Mouse (Mus musculus) intestine, embryonic 14.5 days (tissue): ENCODE data around the gene Ntng1. TPM values are rescaled to one million over a fixed set of nuclear protein-coding genes. Genes with fewer than 3 reads are reported as not detected.
A peak's percentile ranks its signal among the peaks of the same experiment; 100 is the strongest.

ENCODE experiments used
- ATAC-seq: fragments of 200-750 bp; cut with Nextera tagmentation; replicated peaks from 2 replicates; pipeline ENCODE4 v1.8.0; 2017; ENCODE audit warnings: low read depth, moderate number of reproducible peaks, moderate TSS enrichment, moderate library complexity; ENCODE audit not compliant: low FRiP score, low TSS enrichment
- DNase-seq: peaks from one replicate; pipeline ENCODE4 v3.0.0-alpha.2; 2018; ENCODE audit warnings: low spot score
- H3K27ac ChIP-seq: fragments of 300-500 bp; sonication (generic); 2 replicates; pipeline ENCODE4 v1.5.1; 2014; ENCODE audit warnings: low read depth, mild to moderate bottlenecking, control low read depth
- H3K27me3 ChIP-seq: fragments of 300-500 bp; sonication (generic); replicated peaks from 2 replicates; pipeline ENCODE4 v1.6.1; 2014; ENCODE audit warnings: low read length, control low read depth; ENCODE audit not compliant: control insufficient read depth, insufficient read depth
- H3K36me3 ChIP-seq: fragments of 300-500 bp; sonication (generic); 2 replicates; pipeline ENCODE4 v1.6.1; 2014; ENCODE audit warnings: low read length, control low read depth; ENCODE audit not compliant: control insufficient read depth, insufficient read depth
- H3K4me1 ChIP-seq: fragments of 300-500 bp; sonication (generic); replicated peaks from 2 replicates; pipeline ENCODE4 v1.6.1; 2014; ENCODE audit warnings: low read length, control low read depth, mixed read lengths; ENCODE audit not compliant: control insufficient read depth, insufficient read depth
- H3K4me2 ChIP-seq: fragments of 300-500 bp; sonication (generic); 2 replicates; pipeline ENCODE4 v1.6.1; 2014; ENCODE audit warnings: low read length
- H3K4me3 ChIP-seq: fragments of 300-500 bp; sonication (generic); 2 replicates; pipeline ENCODE4 v1.5.1; 2014; ENCODE audit warnings: low read depth, low read length, control low read depth, mixed read lengths
- H3K9ac ChIP-seq: fragments of 300-500 bp; sonication (generic); 2 replicates; pipeline ENCODE4 v1.6.1; 2014; ENCODE audit warnings: mild to moderate bottlenecking, low read length
- H3K9me3 ChIP-seq: fragments of 300-500 bp; sonication (generic); 2 replicates; pipeline ENCODE4 v1.6.1; 2016; ENCODE audit warnings: low read length, control low read depth; ENCODE audit not compliant: control insufficient read depth
- WGBS: fragments of 180-500 bp; shearing (Covaris S2); extraction: QIAGEN DNeasy Blood & Tissue Kit; methylation state at CpG from one replicate; pipeline ENCODE4 v1.1.7; 2014; 5-methylcytosine and 5-hydroxymethylcytosine counted together
- polyA plus RNA-seq: library from polyadenylated mRNA; unstranded; fragments of >200 nt; fragmentation: Nextera tagmentation; extraction: Ambion mirVana; gene quantifications from 2 replicates; pipeline ENCODE4 v1.2.1, GENCODE M21; 2014

The Ntng1 gene
- polyA plus RNA-seq: 3.0 and 4.5 TPM in 2 replicates

GRCm38 (mm10) chr3:110143206-110144061 is at the start of gene Ntng1:
Gene Ntng1, minus strand, starts transcription at chr3:110144011.
- H3K27ac ChIP-seq: no peak within 1 kb of the TSS
- H3K36me3 ChIP-seq: no peaks in the 10 kb centered on the region
- peak within 1 kb of the TSS; percentile 99 for H3K4me2 ChIP-seq
- H3K9ac ChIP-seq: peak within 1 kb of the TSS; percentile 42
- no peaks in the 10 kb centered on the region for H3K4me1 ChIP-seq
- ATAC-seq: peak; percentile 51; the same call in 1 of the 2 replicates
- 0 out of 2 replicates have a peak, but pooled peaks cover 10% of the 10 kb centered on the region for H3K27me3 ChIP-seq
- peak within 1 kb of the TSS; percentile 60 for H3K4me3 ChIP-seq
- peak; percentile 76 for DNase-seq
- 1% methylated on average over 52 of the region's 52 CpGs for WGBS
- H3K9me3 ChIP-seq: no peaks in the 10 kb centered on the region

- WGBS: 87% methylated on average over 5 of the region's 5 CpGs
- no peaks in the 10 kb centered on the region for H3K27me3 ChIP-seq
- no peak overlapping the region for H3K4me3 ChIP-seq
- no peaks in the 10 kb centered on the region for H3K36me3 ChIP-seq
- DNase-seq (no peak), ATAC-seq (no peak)
- no peaks in the 10 kb centered on the region for H3K4me1 ChIP-seq
- H3K9ac ChIP-seq: no peak overlapping the region
- no peak overlapping the region for H3K4me2 ChIP-seq
- no peak overlapping the region for H3K27ac ChIP-seq
- H3K9me3 ChIP-seq: no peaks in the 10 kb centered on the region
Measured at GRCm38 (mm10) chr3:110187401-110187948, 43.7 kb upstream of the Ntng1 start.

- ATAC-seq (no peak), DNase-seq (no peak)
- Histone ChIP-seq H3K4me1 (no peaks in the 10 kb centered on the region), H3K4me2 (no peak overlapping the region), H3K27ac (no peak overlapping the region), H3K36me3 (no peaks in the 10 kb centered on the region), H3K4me3 (no peak overlapping the region), H3K9ac (no peak overlapping the region), H3K27me3 (0 out of 2 replicates have a peak, but pooled peaks cover 8% of the 10 kb centered on the region), H3K9me3 (no peaks in the 10 kb centered on the region)
- 69% methylated on average over 7 of the region's 7 CpGs for WGBS
Measured at GRCm38 (mm10) chr3:110149089-110149488, 5.3 kb upstream of the Ntng1 start.

- Histone ChIP-seq H3K9ac (no peak overlapping the region), H3K27me3 (0 out of 2 replicates have a peak, but pooled peaks cover 10% of the 10 kb centered on the region), H3K4me1 (no peaks in the 10 kb centered on the region), H3K27ac (no peak overlapping the region), H3K36me3 (no peaks in the 10 kb centered on the region), H3K4me3 (no peak overlapping the region), H3K4me2 (no peak overlapping the region; the same call in 1 of the 2 replicates), H3K9me3 (no peaks in the 10 kb centered on the region)
- WGBS: 51% methylated on average over 6 of the region's 6 CpGs
- DNase-seq: no peak
- no peak for ATAC-seq
Measured at GRCm38 (mm10) chr3:110144301-110145055, 667 bp upstream of the Ntng1 start.

- under 1% methylated on average over 72 of the region's 77 CpGs for WGBS
- no peak overlapping the region for H3K27ac ChIP-seq
- DNase-seq (peak; percentile 70), ATAC-seq (peak; percentile 66)
- H3K4me2 ChIP-seq: peak overlapping the region; percentile 99
- H3K4me3 ChIP-seq: peak overlapping the region; percentile 60
- no peaks in the 10 kb centered on the region for H3K36me3 ChIP-seq
- 0 out of 2 replicates have a peak, but pooled peaks cover 10% of the 10 kb centered on the region for H3K27me3 ChIP-seq
- peak overlapping the region; percentile 42 for H3K9ac ChIP-seq
- no peaks in the 10 kb centered on the region for H3K9me3 ChIP-seq
- no peaks in the 10 kb centered on the region for H3K4me1 ChIP-seq
Measured at GRCm38 (mm10) chr3:110142314-110143205, 1.3 kb downstream of the Ntng1 start.

GRCm38 (mm10) chr3:110141351-110142302 is 2.2 kb downstream of the Ntng1 start:
- no peak for ATAC-seq
- Histone ChIP-seq H3K4me1 (no peaks in the 10 kb centered on the region), H3K9me3 (no peaks in the 10 kb centered on the region), H3K27ac (no peak overlapping the region), H3K4me2 (peak overlapping the region; percentile 99), H3K36me3 (no peaks in the 10 kb centered on the region), H3K9ac (0 out of 2 replicates have a peak overlapping the region, but pooled peaks have one; percentile 42), H3K27me3 (0 out of 2 replicates have a peak, but pooled peaks cover 10% of the 10 kb centered on the region), H3K4me3 (peak overlapping the region; percentile 60)
- 4% methylated on average over 13 of the region's 13 CpGs for WGBS
- DNase-seq: peak; percentile 73

- Histone ChIP-seq H3K4me2 (no peak overlapping the region), H3K27ac (no peak overlapping the region), H3K27me3 (no peaks in the 10 kb centered on the region), H3K4me3 (no peak overlapping the region), H3K4me1 (no peaks in the 10 kb centered on the region), H3K36me3 (no peaks in the 10 kb centered on the region), H3K9ac (no peak overlapping the region), H3K9me3 (no peaks in the 10 kb centered on the region)
- 10% methylated on average over 1 of the region's 1 CpGs for WGBS
- no peak for ATAC-seq
- DNase-seq: no peak
Measured at GRCm38 (mm10) chr3:110136115-110136514, 7.7 kb downstream of the Ntng1 start.
